Mouse (Mus musculus): ENCODE data around the gene Ptprt. TPM values are rescaled to one million over a fixed set of nuclear protein-coding genes. Genes with fewer than 3 reads are reported as not detected.

Gene Ptprt
- total and polyA plus RNA-seq, 3 experiments, result 0.76 TPM; not detected in 2

DNA sequence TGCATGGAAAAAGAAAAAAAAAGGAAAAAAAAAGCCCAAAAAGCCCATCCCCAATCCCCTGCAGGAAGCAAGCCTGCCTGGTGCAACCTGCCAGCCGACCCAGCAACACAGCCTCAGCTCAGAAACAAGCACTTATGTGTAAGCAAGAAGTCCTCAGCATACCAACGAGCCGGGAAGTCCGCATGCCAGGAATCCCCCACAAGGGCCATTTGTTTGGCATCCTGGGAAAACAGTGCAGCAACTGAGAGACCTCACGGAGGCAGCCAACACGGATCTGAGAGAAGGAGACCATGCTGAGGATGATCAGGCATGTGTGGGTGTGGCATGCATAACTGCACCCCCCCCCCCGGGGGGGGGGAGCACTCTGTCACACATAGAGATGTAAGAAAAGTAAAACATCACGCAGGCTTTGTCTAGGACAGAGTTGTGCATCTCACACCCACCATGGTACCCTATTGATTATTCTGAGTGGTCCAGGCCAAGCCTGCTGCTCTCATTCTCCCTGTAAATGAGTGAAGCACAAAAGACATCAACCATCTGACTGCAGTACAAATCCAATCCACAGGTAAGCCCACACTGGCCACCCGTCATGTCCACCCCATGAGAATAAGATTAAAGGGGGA lies 24.4 kb downstream of the Ptprt start:
- Histone ChIP-seq H3K27me3 (replicated peaks) (no peaks in the 10 kb centered on the region), H3K9me3 (replicated peaks; ENCODE audit: low read length) (peaks cover 90% of the 10 kb centered on the region), H3K36me3 (replicated peaks in 1 of 2; ENCODE audit: control insufficient read depth in 1 of 2, insufficient read depth in 1 of 2, low read length in 1 of 2) (no peaks in the 10 kb centered on the region), H3K4me1 (ENCODE audit: control insufficient read depth in 1 of 2, insufficient read depth in 2 of 2) (no peaks in the 10 kb centered on the region), H3K4me3 (replicated peaks in 1 of 3; ENCODE audit: low read depth in 2 of 3, low read length in 2 of 3, poor library complexity in 1 of 3) (no peak overlapping the region), H3K9ac (ENCODE audit: insufficient read depth, low read depth) (no peak overlapping the region), H3K27ac (ENCODE audit: insufficient read depth, low read depth) (no peak overlapping the region), H3K4me2 (ENCODE audit: insufficient read depth, low read depth, poor library complexity, severe bottlenecking) (no peak overlapping the region), H3K79me2 (replicated peaks; ENCODE audit: control insufficient read depth, extremely low read depth, insufficient read depth, poor library complexity, severe bottlenecking) (no peaks in the 10 kb centered on the region)
- TF ChIP-seq SMC3 (IDR thresholded peaks at IDR 0.05; ENCODE audit: low read depth, low read length), result no peak
- no peak for TF ChIP-seq BHLHE40 (IDR thresholded peaks at IDR 0.05; ENCODE audit: low read depth, low read length)
- no peak for TF ChIP-seq GABPA (IDR thresholded peaks at IDR 0.05; ENCODE audit: insufficient replicate concordance, low read depth, low read length)
- DNase-seq (ENCODE audit: extremely low read depth), result no peak
- in situ Hi-C loops (cut with MboI; ENCODE audit: low pct_ligation_motif_present, low pct_unique_long_range_greater_than_20kb, low sequenced_read_pairs), result no loop called here
- dilution Hi-C loops (cut with MboI; ENCODE audit: extremely low pct_ligation_motif_present, extremely low pct_unique_long_range_greater_than_20kb, low sequenced_read_pairs), result no loop called here

DNA sequence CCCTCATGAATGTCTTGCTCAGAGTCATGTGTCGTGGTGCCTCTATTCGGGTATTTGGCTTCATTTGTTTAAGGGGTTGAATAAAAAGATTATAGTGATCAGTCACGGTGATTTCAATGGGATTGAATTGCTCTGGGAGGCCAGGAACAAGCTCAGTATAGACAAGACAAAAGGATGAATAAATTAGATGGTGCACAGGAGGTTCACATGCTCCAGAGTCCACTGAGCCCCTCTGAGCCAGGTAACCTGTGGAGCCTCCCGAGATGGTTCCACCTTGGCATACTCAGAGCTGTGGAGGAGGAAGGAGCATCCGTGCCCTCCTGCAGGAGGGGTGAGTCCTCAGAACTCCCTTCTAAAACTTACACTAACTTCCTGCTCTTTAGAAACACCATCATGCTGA lies 26.0 kb downstream of the Ptprt start:
- Histone ChIP-seq H3K79me2 (replicated peaks; ENCODE audit: control insufficient read depth, extremely low read depth, insufficient read depth, poor library complexity, severe bottlenecking) (no peaks in the 10 kb centered on the region), H3K9me3 (replicated peaks; ENCODE audit: low read length) (peaks cover 88% of the 10 kb centered on the region), H3K4me1 (ENCODE audit: control insufficient read depth in 1 of 2, insufficient read depth in 2 of 2) (no peaks in the 10 kb centered on the region), H3K27me3 (replicated peaks) (no peaks in the 10 kb centered on the region), H3K4me2 (ENCODE audit: insufficient read depth, low read depth, poor library complexity, severe bottlenecking) (no peak overlapping the region), H3K4me3 (replicated peaks in 1 of 3; ENCODE audit: low read depth in 2 of 3, low read length in 2 of 3, poor library complexity in 1 of 3) (no peak overlapping the region), H3K27ac (ENCODE audit: insufficient read depth, low read depth) (no peak overlapping the region), H3K9ac (ENCODE audit: insufficient read depth, low read depth) (no peak overlapping the region), H3K36me3 (replicated peaks in 1 of 2; ENCODE audit: control insufficient read depth in 1 of 2, insufficient read depth in 1 of 2, low read length in 1 of 2) (no peaks in the 10 kb centered on the region)
- TF ChIP-seq RCOR1 (conservative IDR thresholded peaks at IDR 0.05; ENCODE audit: low read depth, low read length) (no peak), MYC (IDR thresholded peaks at IDR 0.05; ENCODE audit: low read depth, low read length) (no peak), MEF2A (IDR thresholded peaks at IDR 0.05; ENCODE audit: borderline replicate concordance, low read depth, low read length) (no peak), TCF12 (IDR thresholded peaks at IDR 0.05; ENCODE audit: low read depth, low read length) (no peak), UBTF (IDR thresholded peaks at IDR 0.05; ENCODE audit: low read depth, low read length) (no peak), MXI1 (IDR thresholded peaks at IDR 0.05; ENCODE audit: low read depth, low read length) (no peak), EP300 (IDR thresholded peaks at IDR 0.05; ENCODE audit: low read length) (no peak), USF2 (conservative IDR thresholded peaks at IDR 0.05; ENCODE audit: low read depth, low read length) (no peak), SMC3 (IDR thresholded peaks at IDR 0.05; ENCODE audit: low read depth, low read length) (no peak), NRF1 (IDR thresholded peaks at IDR 0.05; ENCODE audit: low read depth, low read length) (no peak)
- DNase-seq (ENCODE audit: extremely low read depth), result no peak
- dilution Hi-C loops (cut with MboI; ENCODE audit: extremely low pct_ligation_motif_present, extremely low pct_unique_long_range_greater_than_20kb, low sequenced_read_pairs), result no loop called here
- in situ Hi-C loops (cut with MboI; ENCODE audit: low pct_ligation_motif_present, low pct_unique_long_range_greater_than_20kb, low sequenced_read_pairs), result no loop called here

DNA sequence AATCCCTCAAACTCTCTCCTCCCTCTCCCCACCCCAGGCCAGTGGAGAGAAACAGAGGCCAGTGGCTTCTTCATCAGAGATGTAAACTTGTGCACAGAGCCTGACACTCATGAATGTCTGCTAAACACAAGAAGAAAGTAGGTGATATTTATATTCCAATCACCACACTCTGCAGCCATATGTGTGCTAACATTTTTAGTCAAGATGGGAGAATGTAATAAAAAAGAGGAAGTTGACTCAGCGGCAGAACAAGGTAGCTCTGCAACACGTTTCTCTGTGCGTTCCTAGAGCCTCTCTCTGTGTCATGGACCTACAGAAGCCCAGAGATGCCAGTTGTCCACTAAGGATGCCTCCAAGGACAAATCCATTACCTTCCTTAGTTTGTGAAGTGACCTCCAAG lies 34.9 kb downstream of the Ptprt start:
- H3K36me3 ChIP-seq (replicated peaks in 1 of 2; ENCODE audit: control insufficient read depth in 1 of 2, insufficient read depth in 1 of 2, low read length in 1 of 2), result no peaks in the 10 kb centered on the region
- no peaks in the 10 kb centered on the region for H3K4me1 ChIP-seq (ENCODE audit: control insufficient read depth in 1 of 2, insufficient read depth in 2 of 2)
- no peaks in the 10 kb centered on the region for H3K79me2 ChIP-seq (replicated peaks; ENCODE audit: control insufficient read depth, extremely low read depth, insufficient read depth, poor library complexity, severe bottlenecking)
- dilution Hi-C loops (cut with MboI; ENCODE audit: extremely low pct_ligation_motif_present, extremely low pct_unique_long_range_greater_than_20kb, low sequenced_read_pairs), result no loop called here
- in situ Hi-C loops (cut with MboI; ENCODE audit: low pct_ligation_motif_present, low pct_unique_long_range_greater_than_20kb, low sequenced_read_pairs), result no loop called here
- H3K4me3 ChIP-seq (replicated peaks in 1 of 3; ENCODE audit: low read depth in 2 of 3, low read length in 2 of 3, poor library complexity in 1 of 3), result no peak overlapping the region
- peaks cover 77% of the 10 kb centered on the region for H3K9me3 ChIP-seq (replicated peaks; ENCODE audit: low read length)
- H3K9ac ChIP-seq (ENCODE audit: insufficient read depth, low read depth), result no peak overlapping the region
- H3K27me3 ChIP-seq (replicated peaks), result no peaks in the 10 kb centered on the region
- TF ChIP-seq NRF1 (IDR thresholded peaks at IDR 0.05; ENCODE audit: low read depth, low read length) (no peak), TBP (conservative IDR thresholded peaks at IDR 0.05; ENCODE audit: low read depth, low read length) (no peak), UBTF (IDR thresholded peaks at IDR 0.05; ENCODE audit: low read depth, low read length) (no peak), E2F4 (IDR thresholded peaks at IDR 0.05; ENCODE audit: insufficient replicate concordance, low read depth, low read length) (no peak), MYC (IDR thresholded peaks at IDR 0.05; ENCODE audit: low read depth, low read length) (no peak), CTCF (conservative IDR thresholded peaks at IDR 0.05 in 1 of 2, IDR thresholded peaks at IDR 0.05 in 1 of 2; ENCODE audit: low read depth in 2 of 2, low read length in 2 of 2) (no peak), ELF1 (IDR thresholded peaks at IDR 0.05; ENCODE audit: low read depth, low read length) (no peak), ZMIZ1 (IDR thresholded peaks at IDR 0.05; ENCODE audit: low read depth, low read length) (no peak), POLR2AphosphoS2 (IDR thresholded peaks at IDR 0.05; ENCODE audit: low read depth, low read length) (no peak), ZKSCAN1 (IDR thresholded peaks at IDR 0.05; ENCODE audit: borderline replicate concordance, low read depth, low read length) (no peak), CHD1 (IDR thresholded peaks at IDR 0.05; ENCODE audit: low read depth, low read length) (no peak), CHD2 (IDR thresholded peaks at IDR 0.05; ENCODE audit: low read length) (no peak), ETS1 (conservative IDR thresholded peaks at IDR 0.05; ENCODE audit: low read depth, low read length) (no peak), MAX (IDR thresholded peaks at IDR 0.05; ENCODE audit: low read length) (no peak), MAFK (IDR thresholded peaks at IDR 0.05; ENCODE audit: insufficient replicate concordance, low read length) (no peak), RCOR1 (conservative IDR thresholded peaks at IDR 0.05; ENCODE audit: low read depth, low read length) (no peak), USF2 (conservative IDR thresholded peaks at IDR 0.05; ENCODE audit: low read depth, low read length) (no peak), MXI1 (IDR thresholded peaks at IDR 0.05; ENCODE audit: low read depth, low read length) (no peak), TCF12 (IDR thresholded peaks at IDR 0.05; ENCODE audit: low read depth, low read length) (no peak)
- no peak overlapping the region for H3K4me2 ChIP-seq (ENCODE audit: insufficient read depth, low read depth, poor library complexity, severe bottlenecking)
- no peak overlapping the region for H3K27ac ChIP-seq (ENCODE audit: insufficient read depth, low read depth)
- no peak for DNase-seq (ENCODE audit: extremely low read depth)

All from CH12.LX (cell line).